Mouse (Mus musculus): ENCODE data around the gene Cdk5rap3.

DNA sequence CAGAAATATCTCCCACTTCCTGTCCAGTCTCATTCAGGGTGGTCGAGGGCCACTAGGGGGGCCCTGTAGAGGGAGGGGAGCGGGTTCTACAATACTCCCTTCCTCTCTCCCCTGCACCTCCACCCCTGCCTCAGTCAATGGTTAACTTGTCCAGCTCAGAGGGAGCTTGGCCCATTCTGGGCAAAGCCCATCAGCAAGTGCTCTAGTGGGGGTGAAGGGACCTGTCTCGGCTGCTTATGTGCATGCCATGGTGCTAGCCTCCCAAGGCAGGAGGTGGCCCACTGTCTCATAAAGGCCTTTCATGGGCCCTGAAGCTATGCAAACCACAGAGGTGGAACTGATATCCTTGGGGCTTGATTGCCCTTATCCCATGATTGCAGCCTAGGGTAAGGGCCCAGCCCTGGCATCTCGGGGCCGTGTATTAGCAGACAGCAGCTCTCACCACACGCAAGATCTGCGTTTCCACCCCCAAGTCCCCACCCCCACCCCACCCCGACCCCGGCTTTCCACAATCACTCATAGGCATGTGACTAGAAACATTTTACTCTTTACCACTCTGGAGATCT, 13.6 kb upstream of the Cdk5rap3 start:
- TF ChIP-seq CTCF (IDR thresholded peaks at IDR 0.05; ENCODE audit: borderline replicate concordance, control insufficient read depth, extremely low read depth, insufficient read depth, low read length, poor library complexity) (no peak), POLR2A (IDR thresholded peaks at IDR 0.05; ENCODE audit: control insufficient read depth, extremely low read depth, insufficient read depth, low read length, poor library complexity) (no peak)
